Mouse (Mus musculus) heart, postnatal 14 days (tissue): ENCODE results near the gene Gstm2. TPM values are rescaled to one million over a fixed set of nuclear protein-coding genes. Genes with fewer than 3 reads are reported as not detected.
A peak's percentile ranks its signal among the peaks of the same experiment; 100 is the strongest.
"Not testable (repeated sequence)": the region's sequence is repeated elsewhere in the genome, so short reads cannot be mapped to it uniquely, and the experiment has no call there.

Source experiments
- DNase-seq, 2 experiments: peaks; one replicate each; pipeline ENCODE4 v3.0.0; 2021 to 2022
- intact Hi-C: fragments of 180-260 bp; cut with DNase I; formaldehyde crosslinking; loops from one replicate; pipeline ENCODE4 v1.15.1; 2025
- total RNA-seq, 2 experiments: library from RNA; stranded (reverse); gene quantifications; 2 replicates each; pipeline ENCODE4 v1.2.3; 2021

Gene Gstm2
- total RNA-seq, 2 experiments from 2014 or later: 53.0 to 70.5 TPM

DNA sequence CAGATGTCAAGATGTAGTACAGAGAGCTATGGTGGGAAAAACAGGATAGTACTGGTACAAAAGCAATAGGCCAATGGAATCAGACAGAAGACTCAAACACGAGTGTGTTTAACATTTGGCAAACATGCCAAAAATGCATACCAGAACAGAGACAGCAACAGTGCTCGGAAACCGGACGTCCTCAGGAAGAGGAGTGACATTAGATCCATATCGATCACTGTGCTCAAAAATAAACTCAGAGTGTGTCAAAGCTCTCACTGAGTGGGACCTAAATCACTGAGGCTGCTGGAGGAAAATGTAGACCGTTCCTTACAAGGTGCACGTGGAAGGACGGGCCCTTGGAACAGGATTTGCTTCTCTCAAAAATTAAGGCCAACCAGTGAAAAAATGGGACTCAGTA lies 15.8 kb upstream of the Gstm2 start:
- no peak for DNase-seq

DNA sequence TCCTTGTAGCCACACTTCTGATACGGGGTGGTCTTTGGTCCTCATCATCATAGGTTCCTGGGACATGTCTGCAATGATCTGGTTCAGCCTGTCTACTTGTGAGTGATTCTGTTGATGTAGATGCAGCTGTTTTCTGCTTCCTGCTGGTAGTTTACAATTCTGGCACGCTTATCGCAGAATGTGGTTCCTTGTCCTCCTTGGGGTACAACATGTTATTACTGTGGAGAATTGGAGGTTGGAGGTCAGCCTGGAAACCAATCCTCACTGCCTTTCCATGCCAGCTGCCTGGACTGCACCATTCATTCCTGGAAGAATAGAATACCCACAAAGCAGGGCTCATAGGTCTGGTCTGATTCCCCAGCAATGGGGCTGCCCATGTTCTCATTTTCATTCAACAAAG lies 13.2 kb upstream of the Gstm2 start:
- intact Hi-C loops: no loop called here

More for the DNA sequence above, 15.8 kb upstream of the Gstm2 start:
- intact Hi-C loops: no loop called here

DNA sequence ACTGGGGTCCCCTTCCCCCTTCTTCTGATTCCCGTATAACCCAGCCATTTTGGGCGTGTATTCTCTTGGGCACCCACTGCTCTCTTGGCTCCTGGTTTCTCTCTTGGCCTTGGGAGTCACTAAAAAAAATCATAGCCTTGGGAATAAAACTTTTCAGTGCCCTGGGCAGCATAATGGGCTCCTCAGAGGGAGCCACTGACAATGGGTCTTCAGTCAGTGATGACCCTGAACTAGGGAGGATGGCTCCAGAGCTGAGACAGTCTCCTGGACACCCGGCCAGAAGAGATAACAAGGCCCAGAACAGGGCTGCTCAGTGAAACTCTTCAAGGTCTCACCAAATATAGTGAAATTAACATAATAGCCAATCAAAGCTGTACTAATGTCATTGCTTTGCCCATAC lies 12.3 kb upstream of the Gstm2 start:
- intact Hi-C loops: no loop called here
- DNase-seq: no peak

More for the DNA sequence above, 13.2 kb upstream of the Gstm2 start:
- DNase-seq: no peak

DNA sequence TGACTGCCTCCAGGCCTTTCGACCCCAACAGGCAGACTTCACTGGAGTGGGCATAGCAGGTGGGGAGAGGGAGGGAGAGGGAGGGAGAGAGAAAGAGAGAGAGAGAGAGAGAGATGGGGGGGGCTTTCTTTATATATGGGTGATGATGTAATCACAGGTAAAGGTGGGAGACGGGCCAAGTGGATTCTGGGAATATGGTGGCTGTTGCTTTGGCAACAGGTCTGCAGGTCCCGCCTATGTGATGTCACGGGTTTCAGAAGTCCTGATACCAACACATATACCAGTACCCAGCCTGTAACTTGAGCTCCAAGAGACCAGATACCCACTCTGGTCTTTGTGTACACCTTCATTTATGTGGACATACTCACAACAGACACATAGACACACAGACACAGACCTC lies 10.3 kb upstream of the Gstm2 start:
- DNase-seq: no peak
- intact Hi-C loops: no loop called here

DNA sequence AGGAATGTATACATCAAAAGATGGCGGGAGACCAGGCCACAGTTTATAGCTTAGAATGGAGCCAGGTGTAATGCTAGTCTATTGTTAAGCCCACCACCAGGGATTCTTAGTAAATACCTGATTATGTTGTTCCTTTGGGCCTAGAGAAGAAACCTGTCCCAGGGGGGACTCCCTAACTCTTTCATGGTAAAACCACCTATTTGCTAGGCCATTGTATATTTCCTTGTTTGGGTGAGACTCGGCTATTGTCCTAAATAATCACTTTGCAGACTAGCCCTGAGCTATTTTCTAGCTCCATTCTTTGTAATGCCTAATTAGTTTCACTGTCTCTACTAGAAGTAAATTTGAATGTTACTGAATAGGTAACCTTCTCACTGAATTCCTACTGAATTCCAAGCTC lies 9.7 kb upstream of the Gstm2 start:
- intact Hi-C loops, DNase-seq: not testable (repeated sequence)

DNA sequence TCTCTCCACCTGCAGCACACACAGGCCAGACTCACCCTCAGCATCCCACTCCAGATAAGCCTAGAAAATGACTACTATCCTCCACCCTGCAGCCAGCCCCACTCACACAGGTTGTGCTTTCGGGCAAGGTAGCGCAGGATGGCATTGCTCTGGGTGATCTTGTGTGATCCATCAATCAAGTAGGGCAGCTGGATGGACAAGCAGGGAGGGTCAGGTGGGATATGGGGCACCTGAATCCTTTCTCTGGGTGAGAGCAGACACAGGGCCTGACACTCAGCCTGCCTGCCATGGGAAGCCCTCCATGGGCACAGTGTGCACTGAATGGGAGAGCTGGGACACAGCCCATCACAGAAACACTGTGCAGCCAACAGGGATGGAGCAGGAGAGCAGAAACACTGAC lies 1.1 kb downstream of the Gstm2 start:
- intact Hi-C loops, DNase-seq: not testable (repeated sequence)

DNA sequence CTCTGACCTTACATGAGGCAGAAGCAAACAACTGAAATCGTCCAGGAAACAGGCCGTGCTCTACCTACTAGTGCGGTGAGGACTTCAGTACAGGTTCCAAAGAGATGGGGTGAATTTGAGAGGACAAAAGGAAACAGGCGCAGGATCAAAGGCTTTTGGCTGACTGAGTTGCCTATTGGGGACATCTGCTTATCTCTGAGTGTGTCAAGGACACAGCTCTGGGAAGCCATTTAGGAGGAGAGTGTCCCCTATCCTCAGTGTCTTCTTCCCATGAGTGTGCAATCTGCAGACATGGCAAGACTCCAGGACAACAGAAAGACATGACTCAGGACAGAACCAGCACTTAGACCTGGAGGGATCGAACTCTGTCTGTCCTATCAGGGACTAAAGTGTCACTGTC lies 1.8 kb downstream of the Gstm2 start:
- DNase-seq: no peak
- intact Hi-C loops: no loop called here

DNA sequence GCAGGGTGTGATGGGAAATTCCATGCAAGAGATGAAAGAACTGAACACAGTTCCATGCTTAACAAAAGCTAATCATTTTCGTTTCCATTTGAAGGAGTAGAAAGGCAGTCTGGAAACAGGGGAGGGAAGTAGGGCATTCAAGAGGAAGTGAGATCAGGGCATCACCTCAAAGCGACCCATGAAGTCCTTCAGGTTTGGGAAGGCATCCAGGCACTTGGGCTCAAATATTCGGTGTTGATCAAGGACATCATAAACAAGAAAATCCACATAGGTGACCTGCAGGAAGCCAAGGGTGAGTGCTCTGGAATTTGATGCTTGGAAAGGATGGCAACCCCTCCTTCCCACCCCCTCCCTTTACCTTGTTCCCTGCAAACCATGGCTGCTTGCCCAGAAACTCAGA lies 2.5 kb downstream of the Gstm2 start:
- intact Hi-C loops: no loop called here
- DNase-seq: no peak

DNA sequence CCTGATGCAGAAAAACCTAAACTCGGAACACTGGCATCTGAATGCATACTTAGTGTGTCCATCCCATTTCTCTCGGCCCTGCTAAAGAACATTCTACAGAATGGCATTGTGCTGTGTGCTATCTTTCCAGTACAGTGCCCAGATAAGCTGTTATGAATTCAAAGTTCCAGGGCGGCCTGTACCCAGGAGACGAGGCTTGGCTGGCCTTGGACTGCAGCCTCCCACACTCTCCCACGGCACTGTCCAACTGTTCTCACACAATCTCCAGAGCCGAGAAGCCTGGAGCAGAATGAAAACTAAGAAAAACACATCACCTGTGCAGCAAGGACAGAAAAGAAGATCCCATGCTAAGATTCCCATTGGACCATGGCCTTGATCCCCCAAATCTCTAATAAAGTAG lies 3.5 kb downstream of the Gstm2 start:
- intact Hi-C loops: no loop called here
- no peak for DNase-seq

DNA sequence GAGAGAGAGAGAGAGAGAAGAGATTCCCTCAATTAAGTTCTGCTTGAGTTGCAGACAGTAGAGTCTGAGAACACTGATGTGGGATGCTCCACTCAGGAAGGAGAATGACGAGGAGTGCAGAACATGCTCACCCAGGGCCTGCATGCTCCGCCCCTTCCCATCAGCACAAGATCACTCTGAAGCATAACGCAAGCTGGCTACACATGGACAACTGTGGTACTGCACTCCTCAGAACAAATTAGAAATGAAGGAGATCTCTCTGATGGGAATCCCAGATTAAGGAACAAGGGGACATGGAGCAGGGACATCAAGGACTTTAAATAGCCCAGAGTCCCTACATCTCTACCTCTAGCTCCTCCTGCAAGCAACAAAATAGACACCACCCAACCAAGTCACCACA lies 5.0 kb downstream of the Gstm2 start:
- DNase-seq: no peak
- intact Hi-C loops: no loop called here

DNA sequence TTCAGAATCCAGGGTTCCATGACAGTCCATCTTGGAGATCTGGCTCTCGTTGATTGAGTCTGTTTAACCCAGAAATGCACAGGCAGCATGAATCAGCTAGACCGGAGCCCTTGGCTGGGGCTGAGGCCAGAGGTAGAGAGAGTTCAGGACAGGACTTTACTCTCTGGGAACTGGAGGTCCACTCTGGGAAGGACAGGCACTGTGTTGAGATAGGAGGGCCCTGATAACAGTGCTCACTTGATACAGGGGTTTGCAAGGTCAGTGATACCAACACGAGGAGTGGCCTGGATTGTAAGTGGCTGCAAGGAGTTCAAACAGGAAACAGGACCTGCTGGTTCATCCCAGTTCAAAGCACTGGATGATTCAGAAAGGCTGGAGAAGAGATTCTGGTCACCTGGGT lies 8.6 kb downstream of the Gstm2 start:
- DNase-seq: no peak
- intact Hi-C loops: no loop called here

DNA sequence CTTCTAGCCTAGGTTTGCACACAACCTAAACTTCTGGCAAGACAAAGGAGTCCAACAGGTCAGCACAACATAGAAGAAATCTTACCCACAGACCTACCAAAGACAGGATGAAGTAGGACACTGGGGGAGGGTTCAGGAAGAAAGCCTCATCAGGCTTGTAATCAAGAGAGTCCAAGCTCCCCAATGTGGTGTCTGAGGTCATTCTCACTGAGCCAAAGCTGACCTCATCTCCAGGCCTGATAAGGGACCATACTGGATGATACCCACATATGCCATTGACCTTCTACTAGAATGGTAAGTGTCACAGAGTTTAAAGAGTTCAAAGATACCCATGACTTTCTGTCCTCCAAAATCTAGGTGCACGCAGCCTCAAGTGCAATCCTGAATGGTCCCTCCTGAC lies 12.0 kb downstream of the Gstm2 start:
- intact Hi-C loops: no loop called here
- no peak for DNase-seq

DNA sequence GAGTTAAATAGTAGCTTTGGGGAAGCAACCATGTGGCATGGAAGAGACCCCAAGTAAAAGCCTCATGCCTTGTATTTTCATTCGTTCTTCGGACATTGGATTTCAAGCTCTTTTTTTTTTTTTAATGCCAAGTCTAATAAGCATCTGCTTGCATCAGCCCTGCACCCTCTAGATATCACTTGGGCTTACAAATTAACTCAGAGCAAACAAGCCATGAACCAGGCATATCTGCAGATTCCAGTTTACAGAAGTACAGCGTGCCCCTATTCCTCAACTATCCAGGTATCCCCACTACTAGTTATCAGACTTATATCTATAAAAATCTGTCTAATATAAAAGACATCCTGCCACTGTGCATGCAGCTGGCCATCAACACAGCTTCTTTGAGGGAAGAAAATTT lies 14.2 kb downstream of the Gstm2 start:
- intact Hi-C loops: no loop called here
- no peak for DNase-seq

DNA sequence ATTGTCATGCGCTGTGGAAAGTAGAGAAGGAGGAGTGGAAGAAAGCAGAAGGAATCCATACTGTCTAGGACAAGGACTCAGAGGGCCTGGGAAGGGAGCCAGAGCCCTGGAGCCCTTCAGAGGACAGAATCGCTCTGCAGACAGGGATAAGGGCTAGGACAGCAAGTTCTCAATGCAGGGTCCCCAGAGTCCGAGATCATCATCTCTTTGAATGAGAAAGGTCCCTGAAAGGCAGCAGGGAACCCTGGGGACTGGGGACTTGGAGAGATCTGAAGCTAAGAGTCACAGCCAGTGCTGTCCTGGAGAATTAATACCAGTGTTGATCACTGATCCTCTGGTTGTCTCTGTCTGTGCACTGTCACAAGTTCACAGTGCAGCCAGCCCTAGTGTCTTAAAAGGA lies 15.2 kb downstream of the Gstm2 start:
- DNase-seq, intact Hi-C loops: not testable (repeated sequence)

DNA sequence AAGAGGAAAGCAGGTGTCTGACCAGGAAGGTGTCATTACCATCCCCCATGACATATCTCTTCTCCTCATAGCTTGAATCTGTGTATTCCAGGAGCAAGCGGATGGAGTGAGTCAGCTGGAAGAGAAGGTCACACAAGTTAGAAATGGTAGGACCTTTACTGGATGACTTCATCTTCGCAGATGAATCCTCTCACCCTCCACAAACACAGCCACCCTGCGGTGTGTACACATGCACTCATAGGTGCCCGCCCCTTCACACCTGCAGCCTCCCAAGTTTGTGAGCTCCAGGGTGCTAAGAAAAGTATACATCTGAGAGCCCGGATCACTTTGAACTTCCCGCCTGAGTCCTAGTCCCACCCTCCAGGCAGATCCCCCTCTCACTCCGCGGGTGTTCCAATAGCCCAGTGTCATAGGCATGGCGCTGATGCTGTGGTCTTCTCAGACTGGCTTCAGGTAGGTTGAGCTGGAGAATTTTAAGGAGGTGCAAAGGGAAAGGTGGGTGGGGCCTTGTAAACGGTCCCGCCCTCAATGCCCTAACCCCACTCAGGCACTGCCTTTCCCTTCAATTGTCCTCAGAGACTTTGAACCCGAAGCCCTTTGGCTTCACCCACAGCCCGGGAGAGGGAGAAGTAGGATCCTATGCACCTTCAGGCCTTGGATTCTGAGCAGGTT lies 17.4 kb downstream of the Gstm2 start, which contains the start of gene Gstm3:
Gene Gstm3 (minus strand): TSS at position 560 of the 672 bp plus-strand sequence.
- intact Hi-C loops: no loop called here
- no peak for DNase-seq

DNA sequence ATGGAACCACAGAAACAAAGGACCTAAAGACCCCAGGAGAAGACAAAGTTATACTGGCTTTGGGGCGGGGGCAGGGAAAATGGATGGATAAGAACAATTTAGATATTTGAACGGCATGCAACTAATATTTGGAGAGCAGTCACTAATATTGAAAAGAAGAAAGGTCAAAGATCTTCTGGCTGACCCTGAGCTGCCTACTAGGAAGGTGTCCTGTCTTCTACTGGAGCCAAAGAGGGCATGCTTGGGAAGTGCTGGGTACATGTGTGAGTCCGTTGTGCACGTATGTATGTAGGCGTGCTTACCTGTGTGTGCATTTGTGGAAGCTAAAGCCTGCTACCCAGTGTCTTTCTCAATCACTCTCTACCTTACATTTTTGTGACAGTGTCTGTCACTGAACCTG lies 19.6 kb downstream of the Gstm2 start:
- no peak for DNase-seq
- intact Hi-C loops: no loop called here

DNA sequence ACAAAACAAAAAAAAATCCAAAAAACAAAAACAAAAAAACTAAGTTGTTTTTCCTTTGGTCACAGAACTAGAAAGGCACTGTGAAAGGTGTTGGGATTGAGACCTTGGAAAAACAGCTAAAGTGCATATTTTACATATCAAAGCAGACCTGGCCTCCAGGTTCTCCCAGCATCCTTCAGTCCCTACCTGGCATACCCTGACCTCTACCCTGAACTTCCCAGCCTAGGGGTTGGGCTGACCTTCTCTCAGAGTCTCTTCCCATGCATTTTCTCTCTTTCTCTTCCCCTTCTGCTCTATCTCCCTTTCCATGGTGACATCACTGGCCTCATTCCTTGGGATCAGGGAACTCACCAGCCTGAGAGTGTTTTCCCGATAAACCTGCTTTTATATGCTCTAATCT lies 20.7 kb downstream of the Gstm2 start:
- intact Hi-C loops: no loop called here
- DNase-seq: no peak

DNA sequence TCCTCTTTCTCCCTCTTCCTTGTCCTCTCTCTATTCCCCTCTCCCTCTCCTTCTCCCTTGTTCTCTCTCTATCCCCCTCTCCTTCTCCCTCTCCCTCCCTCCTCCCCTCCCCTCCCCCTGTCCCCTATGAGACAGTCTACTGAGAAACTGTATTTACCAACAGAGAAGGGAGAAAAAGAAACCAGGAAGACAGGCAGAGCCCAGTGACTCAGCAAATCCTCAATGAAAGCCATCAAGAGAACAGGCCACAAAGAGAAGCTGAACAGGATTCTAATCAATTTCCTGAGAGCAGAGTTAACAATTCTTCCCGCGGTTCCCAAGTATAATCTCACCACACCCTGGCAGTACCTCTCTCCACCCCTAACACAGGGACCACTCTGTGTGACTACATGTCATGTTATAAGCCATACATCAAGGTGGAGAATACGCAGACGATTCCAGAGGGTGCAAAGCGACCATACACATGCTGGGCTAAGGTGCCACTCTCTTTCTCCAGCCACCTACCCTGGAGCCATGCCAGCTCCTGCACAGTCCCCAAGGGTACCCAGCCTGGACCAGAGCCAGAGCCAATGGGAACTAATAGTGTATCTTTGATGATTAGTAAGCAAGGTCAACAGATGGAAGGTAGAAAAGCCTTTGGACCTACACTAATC lies 21.5 kb downstream of the Gstm2 start:
- DNase-seq: no peak

DNA sequence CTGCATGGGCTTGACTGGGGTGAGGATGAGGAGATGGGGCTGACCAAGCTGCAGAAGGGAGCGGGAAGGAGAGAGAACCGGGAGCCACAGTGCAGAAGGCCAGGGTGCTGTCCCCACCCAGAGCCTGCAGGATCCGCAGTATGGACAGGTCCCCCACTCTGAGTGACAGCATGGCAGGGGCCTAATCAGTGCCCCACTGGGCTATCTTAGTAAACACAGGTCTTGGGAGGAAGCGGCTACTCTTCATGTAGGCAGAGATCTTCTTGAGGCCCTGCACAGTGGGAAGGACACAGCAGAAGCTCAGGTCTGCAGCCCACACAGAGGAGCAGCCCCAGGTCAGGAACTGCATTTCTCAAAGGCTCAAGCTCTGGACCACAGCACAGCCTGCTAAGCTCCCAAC lies 22.2 kb downstream of the Gstm2 start:
- intact Hi-C loops: no loop called here
- no peak for DNase-seq

More for the DNA sequence above, 21.5 kb downstream of the Gstm2 start:
- intact Hi-C loops: no loop called here

DNA sequence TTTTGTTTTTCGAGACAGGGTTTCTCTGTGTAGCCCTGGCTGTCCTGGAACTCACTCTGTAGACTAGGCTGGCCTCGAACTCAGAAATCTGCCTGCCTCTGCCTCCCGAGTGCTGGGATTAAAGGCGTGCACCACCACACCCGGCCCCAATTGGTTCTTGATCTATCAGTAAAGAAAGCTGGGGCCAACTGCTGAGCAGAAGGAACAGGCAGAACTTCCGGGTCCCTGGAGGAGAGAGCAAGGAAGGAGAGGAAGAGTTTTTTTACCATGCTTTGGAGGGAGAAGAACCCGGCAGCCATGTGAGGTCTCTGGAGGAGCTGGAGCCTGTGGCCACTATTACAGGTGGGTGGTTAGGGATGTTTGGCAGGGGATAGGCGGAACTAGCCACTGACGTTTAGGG lies 31.0 kb downstream of the Gstm2 start:
- intact Hi-C loops, DNase-seq: not testable (repeated sequence)

DNA sequence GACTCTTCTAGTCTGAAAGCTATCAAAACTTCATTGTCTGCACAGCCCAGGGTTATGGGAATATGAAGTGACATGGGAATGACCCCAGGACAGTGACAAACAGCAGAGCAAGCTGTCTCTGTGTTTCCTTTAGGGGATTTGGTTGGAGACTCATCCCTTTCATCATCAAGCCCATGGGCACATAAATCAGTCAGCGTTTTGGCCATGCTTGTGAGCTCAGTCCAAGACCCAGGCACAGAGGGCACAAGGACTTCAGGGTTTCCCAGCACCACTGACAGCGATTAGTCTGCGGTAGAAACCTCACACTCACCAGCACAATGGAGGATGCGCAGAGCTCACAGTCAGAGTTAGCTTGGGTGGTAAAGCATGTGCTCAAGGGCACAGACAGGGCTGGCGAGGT lies 32.3 kb downstream of the Gstm2 start:
- intact Hi-C loops: loop anchor here (2.0 to 5.0 kb wide), 3 partner anchors 63 to 193 kb away; partner anchors contain the start of genes Gnai3 and Gstm1
- no peak for DNase-seq

DNA sequence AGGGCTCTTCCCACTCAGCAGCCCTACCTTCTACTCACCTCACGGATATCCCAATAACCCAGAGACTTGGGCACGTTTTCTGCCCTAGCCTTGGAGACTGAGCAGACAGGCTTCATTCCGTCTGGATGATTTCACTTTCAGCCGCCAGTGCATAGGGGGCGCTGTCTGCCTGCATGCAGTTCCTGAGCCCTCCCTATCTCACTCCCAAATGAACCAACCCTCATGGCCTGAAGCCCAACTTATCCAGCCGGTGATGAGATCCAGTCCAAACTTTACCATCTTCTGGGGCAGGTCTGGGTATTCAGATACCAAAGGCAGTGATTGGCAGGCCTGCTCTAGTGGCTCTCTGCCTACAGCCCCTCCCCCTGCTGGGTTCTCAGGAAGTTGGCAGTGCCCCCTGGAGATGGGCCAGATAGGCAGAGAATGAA lies 32.9 kb downstream of the Gstm2 start:
- peak; percentile 80 to 85 for DNase-seq
- intact Hi-C loops: loop anchor here (2.0 to 5.0 kb wide), 3 partner anchors 64 to 194 kb away; partner anchors contain the start of genes Gnai3 and Gstm1
